Mouse (Mus musculus) kidney, adult 2 months (tissue): ENCODE measurements around the gene Sgcd.

Source experiments
- CTCF ChIP-seq: fragments of 200-500 bp; conservative IDR thresholded peaks from 2 replicates; pipeline ENCODE4 v1.5.1; 2011; ENCODE audit warnings: low read depth, mild to moderate bottlenecking, control low read depth, low read length, moderate library complexity, mixed read lengths; ENCODE audit not compliant: insufficient read depth, insufficient read length
- POLR2A ChIP-seq: fragments of 200-500 bp; IDR thresholded peaks from one replicate; pipeline ENCODE4 v1.6.1; 2011; ENCODE audit warnings: low read depth, low read length, control low read depth

GRCm38 (mm10) chr11:47376915-47377314 lies 611.9 kb downstream of the Sgcd start:
- TF ChIP-seq CTCF (no peak), POLR2A (no peak)
